Mouse (Mus musculus): ENCODE measurements at regions not wholly inside any gene's neighbourhood (a gene's known extent, or its start where the extent isn't known, plus 50 kb on each side); places are given as distances from the start of the nearest gene placed in this dataset.
"Not testable (repeated sequence)": the region's sequence is repeated elsewhere in the genome, so short reads cannot be mapped to it uniquely, and the experiment has no call there.

GRCm38 (mm10) chr2:123754220-123754619, 335.5 kb upstream of the Sema6d start:
- TF ChIP-seq E2F4 (IDR thresholded peaks at IDR 0.05; ENCODE audit: insufficient read depth) (no peak), TCF12 (IDR thresholded peaks at IDR 0.05; ENCODE audit: insufficient read depth, poor library complexity, severe bottlenecking) (no peak), USF1 (IDR thresholded peaks at IDR 0.05; ENCODE audit: low read depth) (no peak), POLR2A (IDR thresholded peaks at IDR 0.05; ENCODE audit: insufficient read length, low read depth) (no peak), TCF3 (IDR thresholded peaks at IDR 0.05; ENCODE audit: insufficient read length, low read depth) (no peak), MYOG (IDR thresholded peaks at IDR 0.05; ENCODE audit: control insufficient read depth in 1 of 3, insufficient read depth in 1 of 3, insufficient read length in 2 of 3, low read depth in 2 of 3) (no peak), MYOD1 (IDR thresholded peaks at IDR 0.05; ENCODE audit: control insufficient read depth in 1 of 3, insufficient read length in 2 of 3, low read depth in 2 of 3) (no peak), REST (IDR thresholded peaks at IDR 0.05; ENCODE audit: insufficient read depth, insufficient read length) (no peak), POLR2AphosphoS2 (IDR thresholded peaks at IDR 0.05; ENCODE audit: insufficient read length, low read depth) (no peak), MAX (IDR thresholded peaks at IDR 0.05; ENCODE audit: low read depth) (no peak)
- Histone ChIP-seq H3K27me3 (ENCODE audit: control insufficient read depth, insufficient read depth, insufficient read length) (no peaks in the 10 kb centered on the region), H3K4me3 (no peak overlapping the region), H3K79me2 (ENCODE audit: control insufficient read depth, insufficient read depth) (no peaks in the 10 kb centered on the region), H3ac (ENCODE audit: control insufficient read depth, insufficient read length) (no peak overlapping the region), H3K36me3 (ENCODE audit: control insufficient read depth, insufficient read depth) (no peaks in the 10 kb centered on the region), H3K4me2 (ENCODE audit: low read depth) (no peak overlapping the region)

GRCm38 (mm10) chr2:123754656-123755499, 334.9 kb upstream of the Sema6d start:
- H3ac ChIP-seq (ENCODE audit: control insufficient read depth, insufficient read length); H3K4me3 ChIP-seq; H3K4me2 ChIP-seq (ENCODE audit: low read depth); H3K36me3 ChIP-seq (ENCODE audit: control insufficient read depth, insufficient read depth); H3K27me3 ChIP-seq (ENCODE audit: control insufficient read depth, insufficient read depth, insufficient read length); H3K79me2 ChIP-seq (ENCODE audit: control insufficient read depth, insufficient read depth): not testable (repeated sequence)

GRCm38 (mm10) chr2:123799226-123799786, 290.5 kb upstream of the Sema6d start:
- Histone ChIP-seq H3K36me3 (ENCODE audit: control insufficient read depth, insufficient read depth) (no peaks in the 10 kb centered on the region), H3ac (ENCODE audit: control insufficient read depth, insufficient read length) (no peak overlapping the region), H3K79me2 (ENCODE audit: control insufficient read depth, insufficient read depth) (no peaks in the 10 kb centered on the region), H3K4me2 (ENCODE audit: low read depth) (no peak overlapping the region), H3K27me3 (ENCODE audit: control insufficient read depth, insufficient read depth, insufficient read length) (no peaks in the 10 kb centered on the region), H3K4me3 (no peak overlapping the region)
- TF ChIP-seq TCF12 (IDR thresholded peaks at IDR 0.05; ENCODE audit: insufficient read depth, poor library complexity, severe bottlenecking) (no peak), TCF3 (IDR thresholded peaks at IDR 0.05; ENCODE audit: insufficient read length, low read depth) (no peak), USF1 (IDR thresholded peaks at IDR 0.05; ENCODE audit: low read depth) (no peak)

GRCm38 (mm10) chr2:123805646-123806045, 284.1 kb upstream of the Sema6d start:
- Histone ChIP-seq H3K4me2 (ENCODE audit: low read depth) (no peak overlapping the region), H3K36me3 (ENCODE audit: control insufficient read depth, insufficient read depth) (no peaks in the 10 kb centered on the region), H3K79me2 (ENCODE audit: control insufficient read depth, insufficient read depth) (no peaks in the 10 kb centered on the region), H3K27me3 (ENCODE audit: control insufficient read depth, insufficient read depth, insufficient read length) (no peaks in the 10 kb centered on the region), H3ac (ENCODE audit: control insufficient read depth, insufficient read length) (no peak overlapping the region), H3K4me3 (no peak overlapping the region)
- TF ChIP-seq MYOD1 (IDR thresholded peaks at IDR 0.05; ENCODE audit: control insufficient read depth in 1 of 3, insufficient read length in 2 of 3, low read depth in 2 of 3) (no peak), CEBPB (IDR thresholded peaks at IDR 0.05; ENCODE audit: insufficient read depth, poor library complexity, severe bottlenecking) (no peak), USF1 (IDR thresholded peaks at IDR 0.05; ENCODE audit: low read depth) (no peak), REST (IDR thresholded peaks at IDR 0.05; ENCODE audit: insufficient read depth, insufficient read length) (no peak), MAX (IDR thresholded peaks at IDR 0.05; ENCODE audit: low read depth) (no peak), TCF12 (IDR thresholded peaks at IDR 0.05; ENCODE audit: insufficient read depth, poor library complexity, severe bottlenecking) (no peak), TCF3 (IDR thresholded peaks at IDR 0.05; ENCODE audit: insufficient read length, low read depth) (no peak), MYOG (IDR thresholded peaks at IDR 0.05; ENCODE audit: control insufficient read depth in 1 of 3, insufficient read depth in 1 of 3, insufficient read length in 2 of 3, low read depth in 2 of 3) (no peak), POLR2A (IDR thresholded peaks at IDR 0.05; ENCODE audit: insufficient read length, low read depth) (no peak), E2F4 (IDR thresholded peaks at IDR 0.05; ENCODE audit: insufficient read depth) (no peak), SRF (IDR thresholded peaks at IDR 0.05; ENCODE audit: control insufficient read depth, insufficient read length, low read depth) (no peak), POLR2AphosphoS2 (IDR thresholded peaks at IDR 0.05; ENCODE audit: insufficient read length, low read depth) (no peak)

GRCm38 (mm10) chr2:123806370-123806769, 283.4 kb upstream of the Sema6d start:
- Histone ChIP-seq H3K79me2 (ENCODE audit: control insufficient read depth, insufficient read depth) (no peaks in the 10 kb centered on the region), H3K36me3 (ENCODE audit: control insufficient read depth, insufficient read depth) (no peaks in the 10 kb centered on the region), H3ac (ENCODE audit: control insufficient read depth, insufficient read length) (no peak overlapping the region), H3K4me3 (no peak overlapping the region), H3K27me3 (ENCODE audit: control insufficient read depth, insufficient read depth, insufficient read length) (no peaks in the 10 kb centered on the region), H3K4me2 (ENCODE audit: low read depth) (no peak overlapping the region)
- TF ChIP-seq MYOG (IDR thresholded peaks at IDR 0.05; ENCODE audit: control insufficient read depth in 1 of 3, insufficient read depth in 1 of 3, insufficient read length in 2 of 3, low read depth in 2 of 3) = no peak
- no peak for TF ChIP-seq POLR2A (IDR thresholded peaks at IDR 0.05; ENCODE audit: insufficient read length, low read depth)
- TF ChIP-seq POLR2AphosphoS2 (IDR thresholded peaks at IDR 0.05; ENCODE audit: insufficient read length, low read depth) = no peak
- no peak for TF ChIP-seq TCF3 (IDR thresholded peaks at IDR 0.05; ENCODE audit: insufficient read length, low read depth)
- TF ChIP-seq MYOD1 (IDR thresholded peaks at IDR 0.05; ENCODE audit: control insufficient read depth in 1 of 3, insufficient read length in 2 of 3, low read depth in 2 of 3) = no peak
- no peak for TF ChIP-seq SRF (IDR thresholded peaks at IDR 0.05; ENCODE audit: control insufficient read depth, insufficient read length, low read depth)
- no peak for TF ChIP-seq MAX (IDR thresholded peaks at IDR 0.05; ENCODE audit: low read depth)
- TF ChIP-seq USF1 (IDR thresholded peaks at IDR 0.05; ENCODE audit: low read depth) = no peak
- TF ChIP-seq E2F4 (IDR thresholded peaks at IDR 0.05; ENCODE audit: insufficient read depth) = no peak
- TF ChIP-seq CEBPB (IDR thresholded peaks at IDR 0.05; ENCODE audit: insufficient read depth, poor library complexity, severe bottlenecking) = no peak
- TF ChIP-seq TCF12 (IDR thresholded peaks at IDR 0.05; ENCODE audit: insufficient read depth, poor library complexity, severe bottlenecking) = no peak
- no peak for TF ChIP-seq REST (IDR thresholded peaks at IDR 0.05; ENCODE audit: insufficient read depth, insufficient read length)

Data from myocyte (in vitro differentiated cells).